Mouse (Mus musculus): ENCODE measurements at regions not wholly inside any gene's neighbourhood (a gene's known extent, or its start where the extent isn't known, plus 50 kb on each side); places are given as distances from the start of the nearest gene placed in this dataset.

- peak; percentile 24; the same call in 1 of the 2 replicates for TF ChIP-seq CTCF (IDR thresholded peaks at IDR 0.05; ENCODE audit: control insufficient read depth, insufficient read depth, low read length)
- TF ChIP-seq POLR2A (IDR thresholded peaks at IDR 0.05; ENCODE audit: borderline replicate concordance, control insufficient read depth, low read depth, low read length): no peak
Measured at GRCm38 (mm10) chr11:21433726-21434125, 62.7 kb upstream of the Ugp2 start.
